Mouse (Mus musculus) CH12.LX (cell line): ENCODE measurements around the gene Adra2c.

ENCODE experiments used
- CTCF ChIP-seq, 2 experiments: IDR thresholded peaks in 1 of 2; conservative IDR thresholded peaks in 1 of 2; 2 replicates each; pipeline ENCODE4 v1.5.1; 2011 to 2012; ENCODE audit warnings: low read depth in 2 of 2, low read length in 2 of 2, improper control_type of control experiment in 1 of 2, inconsistent platforms in 1 of 2, mild to moderate bottlenecking in 1 of 2, moderate library complexity in 1 of 2
- ELF1 ChIP-seq: IDR thresholded peaks from 2 replicates; pipeline ENCODE4 v1.6.1; 2014; ENCODE audit warnings: low read depth, mild to moderate bottlenecking, inconsistent platforms, low read length, improper control_type of control experiment
- EP300 ChIP-seq: IDR thresholded peaks from 2 replicates; pipeline ENCODE4 v1.6.1; 2011; ENCODE audit warnings: low read length, improper control_type of control experiment
- ETS1 ChIP-seq: conservative IDR thresholded peaks from 2 replicates; pipeline ENCODE4 v1.6.1; 2012; ENCODE audit warnings: low read depth, mild to moderate bottlenecking, inconsistent platforms, low read length, improper control_type of control experiment, moderate library complexity
- MAX ChIP-seq: IDR thresholded peaks from 2 replicates; pipeline ENCODE4 v1.6.1; 2011; ENCODE audit warnings: low read length, improper control_type of control experiment
- NRF1 ChIP-seq: IDR thresholded peaks from 2 replicates; pipeline ENCODE4 v1.6.1; 2014; ENCODE audit warnings: low read depth, mild to moderate bottlenecking, inconsistent platforms, low read length, improper control_type of control experiment, moderate library complexity
- POLR2A ChIP-seq: IDR thresholded peaks from 2 replicates; pipeline ENCODE4 v1.6.1; 2011; ENCODE audit warnings: low read depth, mild to moderate bottlenecking, improper control_type of control experiment, low read length
- SIN3A ChIP-seq: IDR thresholded peaks from 2 replicates; pipeline ENCODE4 v1.6.1; 2012; ENCODE audit warnings: low read length, improper control_type of control experiment, inconsistent platforms
- SMC3 ChIP-seq: IDR thresholded peaks from 2 replicates; pipeline ENCODE4 v1.6.1; 2011; ENCODE audit warnings: low read depth, low read length, improper control_type of control experiment
- TCF12 ChIP-seq: IDR thresholded peaks from 2 replicates; pipeline ENCODE4 v1.6.1; 2014; ENCODE audit warnings: low read depth, mild to moderate bottlenecking, inconsistent platforms, low read length, improper control_type of control experiment

- TF ChIP-seq CTCF (conservative IDR thresholded peaks at IDR 0.05 in 1 of 2, IDR thresholded peaks at IDR 0.05 in 1 of 2; ENCODE audit: low read depth in 2 of 2, low read length in 2 of 2), result no peak
- no peak for TF ChIP-seq EP300
- no peak for TF ChIP-seq ETS1
- no peak for TF ChIP-seq NRF1
- no peak for TF ChIP-seq POLR2A
- no peak for TF ChIP-seq TCF12
- TF ChIP-seq ELF1, result no peak
- no peak for TF ChIP-seq SIN3A
- no peak for TF ChIP-seq SMC3
- no peak for TF ChIP-seq MAX
Observed at GRCm38 (mm10) chr5:35311738-35312250, 33.7 kb downstream of the Adra2c start.
